Mouse (Mus musculus) testis, postnatal 14 days (tissue): Measurements from ENCODE around the gene Idi2.
"Not testable (repeated sequence)": the region's sequence is repeated elsewhere in the genome, so short reads cannot be mapped to it uniquely, and the experiment has no call there.

Experiments
- DNase-seq: peaks from one replicate; pipeline ENCODE4 v3.0.0; 2021; ENCODE audit warnings: low spot score

Gene Idi2

DNA sequence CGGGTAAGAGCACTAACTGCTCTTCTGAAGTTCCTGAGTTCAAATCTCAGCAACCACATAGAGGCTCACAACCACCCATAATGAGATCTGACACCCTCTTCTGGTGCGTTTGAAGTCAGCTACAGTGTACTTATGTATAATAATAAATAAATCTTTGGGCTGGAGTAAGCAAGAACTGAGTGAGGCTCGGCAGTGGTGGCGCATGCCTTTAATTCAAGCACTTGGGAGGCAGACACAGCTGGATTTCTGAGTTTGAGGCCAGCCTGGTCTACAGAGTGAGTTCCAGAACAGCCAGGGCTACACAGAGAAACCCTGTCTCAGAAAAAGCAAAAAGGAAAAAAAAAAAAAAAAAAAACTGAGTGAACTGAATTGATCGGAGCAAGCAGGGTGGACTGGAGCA lies 44.6 kb downstream of the Idi2 start:
- DNase-seq: not testable (repeated sequence)

DNA sequence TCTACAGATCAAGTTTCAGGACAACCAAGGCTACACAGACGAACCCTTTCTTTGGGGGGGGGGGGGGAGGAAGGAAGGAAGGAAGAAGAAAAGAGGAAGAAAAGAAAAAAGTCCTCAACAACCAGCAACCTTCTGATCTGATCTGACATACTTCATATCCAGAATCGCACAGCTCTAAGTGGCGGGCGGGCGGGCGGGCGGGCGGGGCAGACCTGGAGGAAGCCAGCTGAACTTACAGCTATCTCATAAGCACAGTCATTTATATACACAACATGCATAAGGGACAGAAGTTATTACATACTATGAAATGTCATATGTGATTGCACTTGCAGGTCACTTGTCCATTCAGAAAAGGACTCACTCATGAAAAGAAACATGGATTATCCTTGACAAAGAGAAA lies 46.8 kb downstream of the Idi2 start:
- no peak for DNase-seq

DNA sequence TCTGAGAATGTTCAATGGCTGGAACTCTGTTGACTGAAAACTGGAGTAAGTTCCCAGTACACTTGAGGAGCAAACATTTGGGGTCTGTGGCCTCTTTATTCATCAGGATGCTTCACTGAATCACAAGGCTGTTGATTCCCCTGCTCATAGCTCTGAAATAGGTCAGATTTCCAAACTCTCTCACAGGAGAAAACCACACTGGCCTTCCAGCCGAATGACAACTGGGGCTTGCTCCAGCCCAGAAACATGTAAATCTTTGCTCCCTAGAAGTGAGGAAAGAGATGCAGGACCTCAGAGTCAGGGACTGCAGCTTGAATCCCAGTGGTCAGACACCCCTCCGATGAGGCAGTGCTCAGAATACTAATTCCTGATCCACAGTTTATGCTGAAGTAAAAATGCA lies 50.6 kb downstream of the Idi2 start:
- DNase-seq: no peak
